Mouse (Mus musculus): ENCODE data around the gene Slc27a4. TPM values are rescaled to one million over a fixed set of nuclear protein-coding genes. Genes with fewer than 3 reads are reported as not detected.
"Not testable (repeated sequence)": the region's sequence is repeated elsewhere in the genome, so short reads cannot be mapped to it uniquely, and the experiment has no call there.

Slc27a4 gene
- polyA plus RNA-seq (2015; fragmentation: Nextera tagmentation; extraction: Ambion mirVana) = 31.8 and 35.2 TPM in 2 replicates

- H3K27me3 ChIP-seq (replicated peaks) = no peaks in the 10 kb centered on the region
- ATAC-seq = peak; percentile 98
- 5% methylated on average over 28 of the region's 28 CpGs for WGBS
These were observed at the start of gene Slc27a4 for GRCm38 (mm10) chr2:29802075-29802826. Gene Slc27a4 (plus strand): TSS chr2:29802634.

GRCm38 (mm10) chr2:29755693-29756092, 46.7 kb upstream of the Slc27a4 start:
- peaks cover 8% of the 10 kb centered on the region; the same call in 1 of the 2 replicates for H3K4me1 ChIP-seq (replicated peaks)
- H3K27ac ChIP-seq = no peak overlapping the region
- no peak overlapping the region for H3K9ac ChIP-seq
- no peaks in the 10 kb centered on the region for H3K9me3 ChIP-seq
- no peak overlapping the region for H3K4me2 ChIP-seq (replicated peaks)
- no peak for ATAC-seq
- no peaks in the 10 kb centered on the region for H3K36me3 ChIP-seq
- H3K4me3 ChIP-seq (replicated peaks) = no peak overlapping the region
- peaks cover 20% of the 10 kb centered on the region for H3K27me3 ChIP-seq (replicated peaks)

More at GRCm38 (mm10) chr2:29802075-29802826, at the start of gene Slc27a4:
- peak within 1 kb of the TSS; percentile 85 for H3K4me2 ChIP-seq (replicated peaks)
- peaks cover 21% of the 10 kb centered on the region for H3K36me3 ChIP-seq
- H3K9me3 ChIP-seq = no peaks in the 10 kb centered on the region
- H3K9ac ChIP-seq = peak within 1 kb of the TSS; percentile 90
- peak within 1 kb of the TSS; percentile 86 for H3K27ac ChIP-seq
- peak within 1 kb of the TSS; percentile 90 for H3K4me3 ChIP-seq (replicated peaks)
- H3K4me1 ChIP-seq (replicated peaks) = peaks cover 11% of the 10 kb centered on the region

GRCm38 (mm10) chr2:29764831-29765230, 37.6 kb upstream of the Slc27a4 start:
- H3K36me3 ChIP-seq = no peaks in the 10 kb centered on the region
- no peak overlapping the region for H3K4me3 ChIP-seq (replicated peaks)
- no peak overlapping the region for H3K4me2 ChIP-seq (replicated peaks)
- ATAC-seq = peak; percentile 54
- no peak overlapping the region for H3K9ac ChIP-seq
- H3K27me3 ChIP-seq (replicated peaks) = no peaks in the 10 kb centered on the region
- 10% methylated on average over 1 of the region's 1 CpGs for whole genome bisulfite sequencing
- H3K4me1 ChIP-seq (replicated peaks) = 0 out of 2 replicates have a peak, but pooled peaks cover 9% of the 10 kb centered on the region
- no peaks in the 10 kb centered on the region for H3K9me3 ChIP-seq
- H3K27ac ChIP-seq = no peak overlapping the region

- peak overlapping the region; percentile 87 for H3K27ac ChIP-seq
- H3K27me3 ChIP-seq (replicated peaks) = no peaks in the 10 kb centered on the region
- H3K4me1 ChIP-seq (replicated peaks) = 0 out of 2 replicates have a peak, but pooled peaks cover 9% of the 10 kb centered on the region
- WGBS = 49% methylated on average over 11 of the region's 11 CpGs
- no peak overlapping the region for H3K4me3 ChIP-seq (replicated peaks)
- peak overlapping the region; percentile 12; the same call in 1 of the 2 replicates for H3K4me2 ChIP-seq (replicated peaks)
- no peaks in the 10 kb centered on the region for H3K9me3 ChIP-seq
- no peak overlapping the region for H3K9ac ChIP-seq
- peak; percentile 75 for ATAC-seq
- no peaks in the 10 kb centered on the region for H3K36me3 ChIP-seq
These were observed 34.3 kb upstream of the Slc27a4 start for GRCm38 (mm10) chr2:29767976-29768709.

- H3K4me2 ChIP-seq (replicated peaks) = 0 out of 2 replicates have a peak overlapping the region, but pooled peaks have one; percentile 9
- H3K27ac ChIP-seq = peak overlapping the region; percentile 87; the same call in 1 of the 2 replicates
- no peaks in the 10 kb centered on the region for H3K27me3 ChIP-seq (replicated peaks)
- no peak overlapping the region for H3K9ac ChIP-seq
- 0 out of 2 replicates have a peak, but pooled peaks cover 9% of the 10 kb centered on the region for H3K4me1 ChIP-seq (replicated peaks)
- no peak overlapping the region for H3K4me3 ChIP-seq (replicated peaks)
- H3K36me3 ChIP-seq = no peaks in the 10 kb centered on the region
- H3K9me3 ChIP-seq = no peaks in the 10 kb centered on the region
- 46% methylated on average over 9 of the region's 9 CpGs for WGBS
- ATAC-seq = no peak
These were observed 33.5 kb upstream of the Slc27a4 start for GRCm38 (mm10) chr2:29768901-29769300.

GRCm38 (mm10) chr2:29770162-29770561, 32.3 kb upstream of the Slc27a4 start:
- Histone ChIP-seq H3K4me1 (replicated peaks) (0 out of 2 replicates have a peak, but pooled peaks cover 9% of the 10 kb centered on the region), H3K4me2 (replicated peaks) (no peak overlapping the region), H3K27me3 (replicated peaks) (no peaks in the 10 kb centered on the region), H3K9me3 (no peaks in the 10 kb centered on the region), H3K27ac (no peak overlapping the region), H3K9ac (no peak overlapping the region), H3K36me3 (no peaks in the 10 kb centered on the region), H3K4me3 (replicated peaks) (no peak overlapping the region)
- no peak for ATAC-seq

GRCm38 (mm10) chr2:29771611-29772461, 30.6 kb upstream of the Slc27a4 start:
- no peak overlapping the region for H3K9ac ChIP-seq
- no peak overlapping the region for H3K4me3 ChIP-seq (replicated peaks)
- ATAC-seq = peak; percentile 35
- H3K4me2 ChIP-seq (replicated peaks) = no peak overlapping the region
- WGBS = 61% methylated on average over 8 of the region's 8 CpGs
- no peaks in the 10 kb centered on the region for H3K27me3 ChIP-seq (replicated peaks)
- H3K27ac ChIP-seq = peak overlapping the region; percentile 72
- H3K36me3 ChIP-seq = peaks cover 4% of the 10 kb centered on the region; the same call in 1 of the 2 replicates
- H3K4me1 ChIP-seq (replicated peaks) = 0 out of 2 replicates have a peak, but pooled peaks cover 5% of the 10 kb centered on the region
- H3K9me3 ChIP-seq = no peaks in the 10 kb centered on the region

- peak; percentile 79 for ATAC-seq
- H3K9ac ChIP-seq = no peak overlapping the region
- 64% methylated on average over 4 of the region's 4 CpGs for WGBS
- H3K4me3 ChIP-seq (replicated peaks) = no peak overlapping the region
- peaks cover 16% of the 10 kb centered on the region for H3K36me3 ChIP-seq
- H3K27ac ChIP-seq = peak overlapping the region; percentile 59
- H3K4me2 ChIP-seq (replicated peaks) = no peak overlapping the region
- H3K9me3 ChIP-seq = no peaks in the 10 kb centered on the region
- 0 out of 2 replicates have a peak, but pooled peaks cover 5% of the 10 kb centered on the region for H3K4me1 ChIP-seq (replicated peaks)
- H3K27me3 ChIP-seq (replicated peaks) = no peaks in the 10 kb centered on the region
These were observed 29.1 kb upstream of the Slc27a4 start for GRCm38 (mm10) chr2:29773323-29773722.

GRCm38 (mm10) chr2:29781256-29781655, 21.2 kb upstream of the Slc27a4 start:
- 93% methylated on average over 2 of the region's 2 CpGs for WGBS
- H3K36me3 ChIP-seq = peaks cover 72% of the 10 kb centered on the region
- H3K4me1 ChIP-seq (replicated peaks); ATAC-seq; H3K9me3 ChIP-seq; H3K9ac ChIP-seq; H3K4me2 ChIP-seq (replicated peaks); H3K27ac ChIP-seq; H3K27me3 ChIP-seq (replicated peaks); H3K4me3 ChIP-seq (replicated peaks): not testable (repeated sequence)

- no peaks in the 10 kb centered on the region for H3K27me3 ChIP-seq (replicated peaks)
- no peaks in the 10 kb centered on the region for H3K9me3 ChIP-seq
- no peak overlapping the region for H3K4me3 ChIP-seq (replicated peaks)
- peaks cover 10% of the 10 kb centered on the region for H3K4me1 ChIP-seq (replicated peaks)
- no peak overlapping the region for H3K4me2 ChIP-seq (replicated peaks)
- no peak for ATAC-seq
- no peak overlapping the region for H3K27ac ChIP-seq
- H3K9ac ChIP-seq = no peak overlapping the region; the same call in 1 of the 2 replicates
- WGBS = 67% methylated on average over 4 of the region's 4 CpGs
- peaks cover 47% of the 10 kb centered on the region for H3K36me3 ChIP-seq
These were observed 18.1 kb upstream of the Slc27a4 start for GRCm38 (mm10) chr2:29784290-29784689.

GRCm38 (mm10) chr2:29787104-29787917, 15.1 kb upstream of the Slc27a4 start, which contains the start of gene Coq4:
Gene Coq4 (plus strand): TSS chr2:29787493.
- Histone ChIP-seq H3K27ac (peak within 1 kb of the TSS; percentile 77), H3K36me3 (peaks cover 33% of the 10 kb centered on the region), H3K4me2 (replicated peaks) (peak within 1 kb of the TSS; percentile 86), H3K4me1 (replicated peaks) (peaks cover 7% of the 10 kb centered on the region; the same call in 1 of the 2 replicates), H3K9me3 (no peaks in the 10 kb centered on the region), H3K27me3 (replicated peaks) (no peaks in the 10 kb centered on the region), H3K4me3 (replicated peaks) (peak within 1 kb of the TSS; percentile 84), H3K9ac (peak within 1 kb of the TSS; percentile 81)
- peak; percentile 89 for ATAC-seq
- 2% methylated on average over 31 of the region's 31 CpGs for WGBS

Measured in intestine, embryonic 15.5 days (tissue).